Mouse (Mus musculus) gastrocnemius, adult 8-10 months (tissue): ENCODE results near the gene Cdk1. TPM values are rescaled to one million over a fixed set of nuclear protein-coding genes. Genes with fewer than 3 reads are reported as not detected.
"Not testable (repeated sequence)": the region's sequence is repeated elsewhere in the genome, so short reads cannot be mapped to it uniquely, and the experiment has no call there.

Experiments used
- DNase-seq, 2 experiments: peaks; one replicate each; pipeline ENCODE4 v3.0.0; 2022; ENCODE audit warnings: low spot score in 2 of 2
- total RNA-seq, 4 experiments: library from RNA; stranded (reverse); gene quantifications; 2 replicates each; pipeline ENCODE4 v1.2.4; 2022

The Cdk1 gene
- total RNA-seq = not detected

GRCm38 (mm10) chr10:69352212-69353085 is at the start of gene Cdk1:
TSS of gene Cdk1 (minus strand) at chr10:69352938.
- DNase-seq = peak; percentile 93 to 94

GRCm38 (mm10) chr10:69399814-69400385 is 47.2 kb upstream of the Cdk1 start:
- no peak for DNase-seq

- DNase-seq = no peak
Measured at GRCm38 (mm10) chr10:69398763-69399590, 46.2 kb upstream of the Cdk1 start, which contains the start of gene Ank3. TSS of gene Ank3 (plus strand) at chr10:69398773.

GRCm38 (mm10) chr10:69398197-69398762 is 45.5 kb upstream of the Cdk1 start:
- DNase-seq = no peak

GRCm38 (mm10) chr10:69389511-69389910 is 36.8 kb upstream of the Cdk1 start:
- no peak for DNase-seq

- no peak for DNase-seq
Measured at GRCm38 (mm10) chr10:69386767-69387166, 34.0 kb upstream of the Cdk1 start.

- DNase-seq = no peak
Measured at GRCm38 (mm10) chr10:69385136-69385535, 32.4 kb upstream of the Cdk1 start.

- DNase-seq = no peak
Measured at GRCm38 (mm10) chr10:69384640-69385039, 31.9 kb upstream of the Cdk1 start.

- DNase-seq = no peak
Measured at GRCm38 (mm10) chr10:69383186-69383585, 30.4 kb upstream of the Cdk1 start.

GRCm38 (mm10) chr10:69375154-69375553 is 22.4 kb upstream of the Cdk1 start:
- DNase-seq = no peak

- no peak for DNase-seq
Measured at GRCm38 (mm10) chr10:69373796-69374550, 21.2 kb upstream of the Cdk1 start.

GRCm38 (mm10) chr10:69372061-69372460 is 19.3 kb upstream of the Cdk1 start:
- no peak for DNase-seq

GRCm38 (mm10) chr10:69371441-69371840 is 18.7 kb upstream of the Cdk1 start:
- DNase-seq = no peak

GRCm38 (mm10) chr10:69369321-69369720 is 16.6 kb upstream of the Cdk1 start:
- DNase-seq = no peak

- DNase-seq = no peak
Measured at GRCm38 (mm10) chr10:69366877-69367387, 14.2 kb upstream of the Cdk1 start.

- DNase-seq = no peak
Measured at GRCm38 (mm10) chr10:69366208-69366607, 13.5 kb upstream of the Cdk1 start.

GRCm38 (mm10) chr10:69359666-69360065 is 6.9 kb upstream of the Cdk1 start:
- no peak for DNase-seq

GRCm38 (mm10) chr10:69353086-69353479 is 345 bp upstream of the Cdk1 start:
- DNase-seq = not testable (repeated sequence)

- no peak for DNase-seq
Measured at GRCm38 (mm10) chr10:69351842-69352211, 911 bp downstream of the Cdk1 start.

GRCm38 (mm10) chr10:69351071-69351841 is 1.5 kb downstream of the Cdk1 start:
- no peak for DNase-seq
